Mouse (Mus musculus) MEL (cell line): ENCODE data around the gene Schip1. TPM values are rescaled to one million over a fixed set of nuclear protein-coding genes. Genes with fewer than 3 reads are reported as not detected.

Experiments
- DNase-seq: peaks from one replicate; pipeline ENCODE4 v3.0.0; 2011; ENCODE audit warnings: low read depth, low spot score
- H3K27ac ChIP-seq: 2 replicates; pipeline ENCODE4 v1.5.1; 2012; ENCODE audit warnings: low read depth, mild to moderate bottlenecking, control low read depth, low read length, moderate library complexity; ENCODE audit not compliant: control insufficient read depth
- H3K27me3 ChIP-seq, 2 experiments: fragments of 150-350 bp in 1 of 2; sonication (generic) in 1 of 2; 2 replicates each; pipeline ENCODE4 v1.6.1; 2012; ENCODE audit warnings: low read length in 2 of 2, mild to moderate bottlenecking in 2 of 2, improper control_type of control experiment in 1 of 2, moderate library complexity in 1 of 2; ENCODE audit not compliant: insufficient read depth in 2 of 2, control insufficient read depth in 1 of 2
- H3K36me3 ChIP-seq, 2 experiments: 2 replicates each; pipeline ENCODE4 v1.6.1; 2012 to 2014; ENCODE audit warnings: low read length in 2 of 2, improper control_type of control experiment in 1 of 2, inconsistent platforms in 1 of 2, mild to moderate bottlenecking in 1 of 2; ENCODE audit not compliant: insufficient read depth in 2 of 2, control insufficient read depth in 1 of 2
- H3K4me1 ChIP-seq, 2 experiments: fragments of 150-350 bp in 1 of 2; sonication (generic) in 1 of 2; 2 replicates each; pipeline ENCODE4 v1.6.1; 2012; ENCODE audit warnings: low read length in 2 of 2, improper control_type of control experiment in 1 of 2, mild to moderate bottlenecking in 1 of 2; ENCODE audit not compliant: insufficient read depth in 2 of 2, control insufficient read depth in 1 of 2
- H3K4me3 ChIP-seq, 2 experiments: fragments of 150-350 bp in 1 of 2; sonication (generic) in 1 of 2; 2 replicates each; pipeline ENCODE4 v1.5.1; 2012; ENCODE audit warnings: low read depth in 2 of 2, low read length in 2 of 2, mild to moderate bottlenecking in 2 of 2, moderate library complexity in 2 of 2, control low read depth in 1 of 2, improper control_type of control experiment in 1 of 2; ENCODE audit not compliant: control insufficient read depth in 1 of 2, insufficient read depth in 1 of 2
- H3K79me2 ChIP-seq: 2 replicates; pipeline ENCODE4 v1.6.1; 2012; ENCODE audit warnings: mild to moderate bottlenecking, low read length, moderate library complexity; ENCODE audit not compliant: control insufficient read depth, poor library complexity, insufficient read depth
- H3K9ac ChIP-seq: 2 replicates; pipeline ENCODE4 v1.6.1; 2012; ENCODE audit warnings: low read depth, mild to moderate bottlenecking, control low read depth, low read length, moderate library complexity; ENCODE audit not compliant: control insufficient read depth, poor library complexity, severe bottlenecking
- H3K9me3 ChIP-seq: fragments of 150-350 bp; sonication (generic); replicated peaks from 2 replicates; pipeline ENCODE4 v1.6.1; 2012; ENCODE audit warnings: mild to moderate bottlenecking, low read length, improper control_type of control experiment, moderate library complexity; ENCODE audit not compliant: insufficient read depth
- CHD1 ChIP-seq: IDR thresholded peaks from 2 replicates; pipeline ENCODE4 v1.6.1; 2012; ENCODE audit warnings: low read depth, mild to moderate bottlenecking, inconsistent platforms, low read length, improper control_type of control experiment
- CHD2 ChIP-seq: IDR thresholded peaks from 2 replicates; pipeline ENCODE4 v1.6.1; 2011; ENCODE audit warnings: low read length, improper control_type of control experiment
- CTCF ChIP-seq, 3 experiments: IDR thresholded peaks in 2 of 3; conservative IDR thresholded peaks in 1 of 3; 2 replicates each; pipeline ENCODE4 v1.5.1; 2011 to 2012; ENCODE audit warnings: low read length in 3 of 3, low read depth in 2 of 3, mild to moderate bottlenecking in 2 of 3, improper control_type of control experiment in 1 of 3, inconsistent platforms in 1 of 3, mixed read lengths in 1 of 3, moderate library complexity in 1 of 3; ENCODE audit not compliant: control insufficient read depth in 1 of 3, insufficient read depth in 1 of 3, poor library complexity in 1 of 3, severe bottlenecking in 1 of 3
- E2F4 ChIP-seq: IDR thresholded peaks from 2 replicates; pipeline ENCODE4 v1.6.1; 2011; ENCODE audit warnings: low read depth, low read length, improper control_type of control experiment, borderline replicate concordance
- ELF1 ChIP-seq: IDR thresholded peaks from 2 replicates; pipeline ENCODE4 v1.6.1; 2014; ENCODE audit warnings: low read depth, mild to moderate bottlenecking, inconsistent platforms, low read length, improper control_type of control experiment, moderate library complexity
- ETS1 ChIP-seq: IDR thresholded peaks from 2 replicates; pipeline ENCODE4 v1.6.1; 2012; ENCODE audit warnings: low read depth, mild to moderate bottlenecking, inconsistent platforms, low read length, improper control_type of control experiment, moderate library complexity
- GATA1 ChIP-seq: IDR thresholded peaks from 2 replicates; pipeline ENCODE4 v1.6.1; 2011; ENCODE audit warnings: low read depth, low read length, improper control_type of control experiment
- HCFC1 ChIP-seq: IDR thresholded peaks from 2 replicates; pipeline ENCODE4 v1.6.1; 2012; ENCODE audit warnings: low read depth, mild to moderate bottlenecking, inconsistent platforms, low read length, improper control_type of control experiment, moderate library complexity
- JUND ChIP-seq: IDR thresholded peaks from 2 replicates; pipeline ENCODE4 v1.6.1; 2011; ENCODE audit warnings: low read depth, mild to moderate bottlenecking, improper control_type of control experiment, low read length
- KAT2A ChIP-seq: conservative IDR thresholded peaks from 2 replicates; pipeline ENCODE4 v1.6.1; 2012; ENCODE audit warnings: low read depth, low read length, improper control_type of control experiment, inconsistent platforms
- MAFK ChIP-seq: IDR thresholded peaks from 2 replicates; pipeline ENCODE4 v1.6.1; 2011; ENCODE audit warnings: low read depth, mild to moderate bottlenecking, low read length, improper control_type of control experiment, borderline replicate concordance
- MEF2A ChIP-seq: IDR thresholded peaks from 2 replicates; pipeline ENCODE4 v1.6.1; 2014; ENCODE audit warnings: low read depth, mild to moderate bottlenecking, inconsistent platforms, low read length, improper control_type of control experiment; ENCODE audit not compliant: poor library complexity, insufficient replicate concordance, severe bottlenecking; ENCODE audit errors: extremely low read depth
- MXI1 ChIP-seq: IDR thresholded peaks from 2 replicates; pipeline ENCODE4 v1.6.1; 2011; ENCODE audit warnings: mild to moderate bottlenecking, low read depth, low read length, improper control_type of control experiment
- MYC ChIP-seq: IDR thresholded peaks from 2 replicates; pipeline ENCODE4 v1.6.1; 2011; ENCODE audit warnings: low read depth, mild to moderate bottlenecking, low read length, improper control_type of control experiment, moderate library complexity
- NELFE ChIP-seq: IDR thresholded peaks from 2 replicates; pipeline ENCODE4 v1.6.1; 2011; ENCODE audit warnings: low read depth, low read length, improper control_type of control experiment
- NRF1 ChIP-seq: IDR thresholded peaks from 2 replicates; pipeline ENCODE4 v1.6.1; 2014; ENCODE audit warnings: low read depth, mild to moderate bottlenecking, inconsistent platforms, low read length, improper control_type of control experiment, moderate library complexity; ENCODE audit not compliant: poor library complexity, insufficient read depth, severe bottlenecking
- POLR2AphosphoS2 ChIP-seq: IDR thresholded peaks from 2 replicates; pipeline ENCODE4 v1.6.1; 2011; ENCODE audit warnings: low read length, improper control_type of control experiment
- POLR2AphosphoS5 ChIP-seq: IDR thresholded peaks from 2 replicates; pipeline ENCODE4 v1.6.1; 2012; ENCODE audit warnings: low read depth, borderline replicate concordance, mild to moderate bottlenecking, inconsistent platforms, low read length, moderate library complexity, mixed read lengths
- RAD21 ChIP-seq: IDR thresholded peaks from 2 replicates; pipeline ENCODE4 v1.6.1; 2011; ENCODE audit warnings: mild to moderate bottlenecking, low read depth, low read length, improper control_type of control experiment
- TBP ChIP-seq: IDR thresholded peaks from 2 replicates; pipeline ENCODE4 v1.8.0; 2011; ENCODE audit warnings: low read depth, low read length, improper control_type of control experiment
- ZMIZ1 ChIP-seq: IDR thresholded peaks from 2 replicates; pipeline ENCODE4 v1.6.1; 2012; ENCODE audit warnings: low read depth, mild to moderate bottlenecking, inconsistent platforms, low read length, improper control_type of control experiment, moderate library complexity
- ZNF384 ChIP-seq: IDR thresholded peaks from 2 replicates; pipeline ENCODE4 v1.6.1; 2012; ENCODE audit warnings: low read depth, mild to moderate bottlenecking, inconsistent platforms, low read length, improper control_type of control experiment
- polyA plus RNA-seq, 2 experiments: library from polyadenylated mRNA; stranded (reverse) in 1 of 2; unstranded in 1 of 2; fragments of >175 nt in 1 of 2; fragments of >200 nt in 1 of 2; gene quantifications; 2 replicates each; pipeline versions ENCODE4 v1.2.1 to v1.2.4; 2012; ENCODE audit warnings: low replicate concordance in 2 of 2, low read depth in 1 of 2; ENCODE audit not compliant: insufficient read length in 2 of 2, insufficient read depth in 1 of 2, missing spikeins in 1 of 2
- total RNA-seq: library from RNA; depleted of rRNA; stranded (reverse); fragments of 300-350 nt; gene quantifications from 2 replicates; pipeline ENCODE4 v1.2.3, GENCODE M21; 2012

The Schip1 gene
- total and polyA plus RNA-seq, 3 experiments: 10.1 to 12.4 TPM; not detected in 1

DNA sequence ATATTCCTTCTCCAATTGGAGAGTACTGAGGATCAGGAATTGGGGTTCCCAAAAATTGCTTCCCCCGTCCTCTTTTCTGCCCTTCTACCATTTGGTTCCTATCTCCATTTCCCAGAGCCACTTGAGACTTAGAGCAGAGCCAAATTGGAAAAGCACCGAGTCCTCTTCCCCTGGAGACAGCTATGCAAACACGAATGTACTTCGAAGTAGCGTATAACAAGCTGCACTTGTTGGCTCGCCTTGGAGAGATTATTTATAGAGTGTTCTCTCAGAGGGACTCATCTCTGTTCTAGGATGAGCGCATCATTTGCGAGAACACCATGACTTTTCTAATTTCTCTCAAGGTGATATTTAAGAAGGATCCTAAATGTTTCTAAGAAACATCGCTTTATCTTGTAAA, 538.3 kb downstream of the Schip1 start:
- Histone ChIP-seq H3K79me2 (no peaks in the 10 kb centered on the region), H3K27me3 (no peaks in the 10 kb centered on the region), H3K9me3 (no peaks in the 10 kb centered on the region), H3K4me3 (no peak overlapping the region), H3K9ac (no peak overlapping the region), H3K27ac (no peak overlapping the region), H3K4me1 (no peaks in the 10 kb centered on the region), H3K36me3 (no peaks in the 10 kb centered on the region)
- no peak for DNase-seq
- no peak for TF ChIP-seq POLR2AphosphoS5
- no peak for TF ChIP-seq MXI1
- no peak for TF ChIP-seq CTCF (IDR thresholded peaks at IDR 0.05 in 2 of 3, conservative IDR thresholded peaks at IDR 0.05 in 1 of 3; ENCODE audit: control insufficient read depth in 1 of 3, insufficient read depth in 1 of 3, low read depth in 2 of 3, low read length in 3 of 3, poor library complexity in 1 of 3, severe bottlenecking in 1 of 3)
- no peak for TF ChIP-seq MYC
- TF ChIP-seq NRF1: no peak
- TF ChIP-seq ZNF384: no peak
- no peak for TF ChIP-seq NELFE
- no peak for TF ChIP-seq ETS1
- no peak for TF ChIP-seq CHD2
- no peak for TF ChIP-seq ZMIZ1
- no peak for TF ChIP-seq POLR2AphosphoS2
- no peak for TF ChIP-seq KAT2A
- no peak for TF ChIP-seq CHD1
- TF ChIP-seq RAD21: no peak
- no peak for TF ChIP-seq HCFC1
- TF ChIP-seq MEF2A: no peak
- no peak for TF ChIP-seq E2F4
- no peak for TF ChIP-seq TBP
- no peak for TF ChIP-seq JUND
- no peak for TF ChIP-seq GATA1

DNA sequence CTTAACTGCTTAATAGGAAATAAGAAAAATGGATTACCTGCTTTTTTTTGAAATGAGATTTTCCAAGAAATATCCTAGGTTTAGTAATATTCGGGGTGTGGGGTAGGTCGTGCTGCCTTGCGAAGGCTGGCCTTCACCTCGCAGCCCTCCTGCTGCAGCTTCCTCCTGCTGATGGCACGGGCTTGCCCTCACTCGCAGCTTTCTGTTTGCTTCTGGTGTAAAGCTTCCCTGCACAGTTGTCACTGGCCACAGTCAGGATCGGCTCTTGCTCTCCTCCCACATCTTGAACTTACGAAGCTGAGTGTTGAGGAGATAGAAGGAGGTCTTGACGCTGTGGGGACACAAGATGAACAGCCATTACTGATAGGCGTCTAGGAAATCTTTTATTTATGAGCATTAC, 539.9 kb downstream of the Schip1 start:
- H3K4me3 ChIP-seq: no peak overlapping the region
- H3K9ac ChIP-seq: no peak overlapping the region
- no peaks in the 10 kb centered on the region for H3K9me3 ChIP-seq
- H3K4me1 ChIP-seq: no peaks in the 10 kb centered on the region
- no peak overlapping the region for H3K27ac ChIP-seq
- H3K36me3 ChIP-seq: no peaks in the 10 kb centered on the region
- H3K27me3 ChIP-seq: no peaks in the 10 kb centered on the region
- H3K79me2 ChIP-seq: no peaks in the 10 kb centered on the region
- no peak for TF ChIP-seq MAFK
- no peak for TF ChIP-seq ELF1
- DNase-seq: no peak
